Mouse (Mus musculus): ENCODE measurements around the gene Tfam.

- TF ChIP-seq CTCF (IDR thresholded peaks at IDR 0.05; ENCODE audit: insufficient read depth, low read length) (no peak), POLR2A (IDR thresholded peaks at IDR 0.05; ENCODE audit: borderline replicate concordance, extremely low read depth, low read depth, low read length) (no peak)
These were observed 36.6 kb downstream of the Tfam start for GRCm38 (mm10) chr10:71201512-71201911.

Measured in lung, adult 2 months (tissue).